13 mouse cellular contexts compared by ENCODE assay signal in genomic region chr17:14426481-14426880, GRCm38 (mm10).
"Had no signal": no experiment of that assay in that cellular context is flagged by ENCODE, and none has a peak within 500 bp of the region (broad histone marks: within the 10 kb centered on the region; RNA-seq: fewer than 3 reads in every experiment).

No protein-coding gene starts in this region.

- H3K4me3 ChIP-seq: kidney, embryonic 15.5 days; liver, embryonic 12.5 days; midbrain, embryonic 12.5 days; neural tube, embryonic 13.5 days had no signal

- H3K4me1 ChIP-seq: kidney, embryonic 15.5 days; liver, embryonic 12.5 days; midbrain, embryonic 12.5 days; neural tube, embryonic 13.5 days had no signal

- H3K9ac ChIP-seq: kidney, embryonic 15.5 days; liver, embryonic 12.5 days; lung, embryonic 14.5 days; midbrain, embryonic 12.5 days; neural tube, embryonic 13.5 days had no signal

- H3K9me3 ChIP-seq: kidney, embryonic 15.5 days; liver, embryonic 12.5 days; midbrain, embryonic 12.5 days; neural tube, embryonic 13.5 days had no signal

- H3K27me3 ChIP-seq: liver, embryonic 12.5 days; midbrain, embryonic 12.5 days; neural tube, embryonic 13.5 days had no signal

- ATAC-seq: liver, embryonic 12.5 days; midbrain, embryonic 16.5 days had no signal

- DNase-seq: kidney, adult 18-20 months; kidney, postnatal 14 days; left cerebral cortex, postnatal 4 days; lung, embryonic 14.5 days; lung, postnatal 14 days; retina, postnatal 1 day; right cerebral cortex, postnatal 4 days; thymus, postnatal 36 days had no signal

- H3K4me2 ChIP-seq: kidney, embryonic 15.5 days; liver, embryonic 12.5 days; lung, embryonic 14.5 days; midbrain, embryonic 12.5 days; neural tube, embryonic 13.5 days had no signal

- H3K36me3 ChIP-seq: kidney, embryonic 15.5 days; liver, embryonic 12.5 days; midbrain, embryonic 12.5 days; neural tube, embryonic 13.5 days had no signal

- H3K27ac ChIP-seq: kidney, embryonic 15.5 days; liver, embryonic 12.5 days; midbrain, embryonic 12.5 days; neural tube, embryonic 13.5 days had no signal
